12 mouse cellular contexts compared by ENCODE assay signal in genomic region chr5:36367181-36367610, GRCm38 (mm10). TPM values are rescaled to one million over a fixed set of nuclear protein-coding genes. Genes with fewer than 3 reads are reported as not detected.
A peak's percentile ranks its signal among the peaks of the same experiment; 100 is the strongest.
DNase-seq lines count a peak whose midpoint lies in the region; ATAC-seq and TF ChIP-seq lines count a peak whose summit lies in the region.
"Had no signal": no experiment of that assay in that cellular context is flagged by ENCODE, and none has a peak within 500 bp of the region (broad histone marks: within the 10 kb centered on the region; RNA-seq: fewer than 3 reads in every experiment).

No protein-coding gene starts in this region.

- H3K36me3 ChIP-seq in kidney, adult 2 months (ENCODE audit: control insufficient read depth, insufficient read depth, low read length) = no peaks in the 10 kb centered on the region
- no peaks in the 10 kb centered on the region for H3K36me3 ChIP-seq in heart, embryonic 16.5 days (ENCODE audit: control insufficient read depth, insufficient read depth)
- no peaks in the 10 kb centered on the region for H3K36me3 ChIP-seq in forebrain, embryonic 13.5 days (ENCODE audit: poor library complexity, severe bottlenecking)
- H3K36me3 ChIP-seq: neural tube, embryonic 15.5 days had no signal

- no peak overlapping the region for H3K4me3 ChIP-seq in kidney, adult 2 months (ENCODE audit: insufficient read depth, low read depth, low read length)
- no peak overlapping the region for H3K4me3 ChIP-seq in heart, embryonic 16.5 days (ENCODE audit: low read length)
- no peak overlapping the region for H3K4me3 ChIP-seq in forebrain, embryonic 13.5 days
- H3K4me3 ChIP-seq: neural tube, embryonic 15.5 days had no signal

- TF ChIP-seq POLR2A in kidney, adult 2 months (IDR thresholded peaks at IDR 0.05; ENCODE audit: low read depth, low read length) = no peak

- peak; percentile 48 for DNase-seq in kidney, adult 2 months
- DNase-seq in kidney, postnatal 4 days = no peak
- DNase-seq in 416B (ENCODE audit: low read depth) = peak; percentile 18
- peak; percentile 75 to 80 for DNase-seq in adrenal gland, postnatal 36 days
- no peak for DNase-seq in left cerebral cortex, postnatal 4 days
- DNase-seq in frontal cortex, postnatal 25 days (ENCODE audit: low spot score in 2 of 2) = no peak

- no peaks in the 10 kb centered on the region for H3K9me3 ChIP-seq in heart, embryonic 16.5 days (replicated peaks; ENCODE audit: control insufficient read depth, low read length)
- H3K9me3 ChIP-seq in forebrain, embryonic 13.5 days (replicated peaks) = no peaks in the 10 kb centered on the region
- H3K9me3 ChIP-seq: neural tube, embryonic 15.5 days had no signal

- H3K4me1 ChIP-seq in kidney, adult 2 months (ENCODE audit: control insufficient read depth, insufficient read depth, low read length) = 0 out of 2 replicates have a peak, but pooled peaks cover 12% of the 10 kb centered on the region
- peaks cover 65% of the 10 kb centered on the region for H3K4me1 ChIP-seq in heart, embryonic 16.5 days (ENCODE audit: control insufficient read depth, insufficient read depth, low read length)
- peaks cover 44% of the 10 kb centered on the region for H3K4me1 ChIP-seq in forebrain, embryonic 13.5 days

- no peaks in the 10 kb centered on the region for H3K27me3 ChIP-seq in kidney, adult 2 months (replicated peaks; ENCODE audit: control insufficient read depth, insufficient read depth, low read length)
- H3K27me3 ChIP-seq in heart, embryonic 16.5 days (ENCODE audit: control insufficient read depth, insufficient read depth, low read length) = no peaks in the 10 kb centered on the region
- H3K27me3 ChIP-seq in forebrain, embryonic 13.5 days = no peaks in the 10 kb centered on the region

- ATAC-seq in heart, embryonic 16.5 days (replicated peaks; ENCODE audit: extremely low read depth, insufficient read depth, low FRiP score) = peak; percentile 85
- no peak for ATAC-seq in forebrain, embryonic 13.5 days
- ATAC-seq: intestine, postnatal 0 days had no signal

- H3K27ac ChIP-seq in kidney, adult 2 months (ENCODE audit: insufficient read depth, low read depth, low read length) = no peak overlapping the region
- H3K27ac ChIP-seq in heart, embryonic 16.5 days (ENCODE audit: low read length) = peak overlapping the region; percentile 97
- no peak overlapping the region for H3K27ac ChIP-seq in forebrain, embryonic 13.5 days

- TF ChIP-seq CTCF in kidney, adult 2 months (conservative IDR thresholded peaks at IDR 0.05; ENCODE audit: insufficient read depth, insufficient read length, low read depth, low read length) = no peak

- peak overlapping the region; percentile 32 for H3K4me2 ChIP-seq in heart, embryonic 16.5 days (ENCODE audit: low read depth, low read length)
- H3K4me2 ChIP-seq in forebrain, embryonic 13.5 days = no peak overlapping the region
- H3K4me2 ChIP-seq: liver, embryonic 11.5 days; neural tube, embryonic 15.5 days had no signal

- WGBS in kidney, adult 2 months = 50% methylated on average over 3 of the region's 3 CpGs
- WGBS in heart, embryonic 16.5 days = 30% methylated on average over 3 of the region's 3 CpGs
- 84% methylated on average over 3 of the region's 3 CpGs for WGBS in forebrain, embryonic 13.5 days

- intact Hi-C loops in left cerebral cortex, postnatal 4 days (cut with DNase I) = no loop called here

- peak overlapping the region; percentile 34; the same call in 1 of the 2 replicates for H3K9ac ChIP-seq in heart, embryonic 16.5 days (ENCODE audit: low read length)
- H3K9ac ChIP-seq in forebrain, embryonic 13.5 days = no peak overlapping the region
- H3K9ac ChIP-seq: neural tube, embryonic 15.5 days had no signal

RNA-seq across cellular contexts. Expression of gene Sorcs2, which starts 30.7 kb away (rescaled TPM):
- polyA plus RNA-seq in kidney, adult 2 months (2012; rRNA removed) = 1.9 and 2.3 TPM in 2 replicates
- 10 to 100 TPM; 13.9 to 24.5 TPM for total RNA-seq in adrenal gland, postnatal 36 days (2021)
- polyA plus RNA-seq in heart, embryonic 16.5 days (2015; fragmentation: Nextera tagmentation; extraction: Ambion mirVana) = 8.2 and 10.7 TPM in 2 replicates
- 6.5 and 8.4 TPM in 2 replicates for polyA plus RNA-seq in forebrain, embryonic 13.5 days (2015; fragmentation: Nextera tagmentation; extraction: Ambion mirVana)
- 10 to 100 TPM; 33.9 to 35.4 TPM for total RNA-seq in left cerebral cortex, postnatal 4 days (2021)
- total RNA-seq: megakaryocyte-erythroid progenitor cell, adult 5-6 weeks had no signal

Comparison
In these comparisons a context has a peak if more than half of its experiments do, and no peak if none do; other contexts are left out.
1. DNase-seq: peak in kidney, adult 2 months (single experiment), 416B (single experiment) and adrenal gland, postnatal 36 days (2 of 2); none in kidney, postnatal 4 days (0 of 2), left cerebral cortex, postnatal 4 days (single experiment) and frontal cortex, postnatal 25 days (0 of 2).